Mouse (Mus musculus) granulocyte monocyte progenitor cell, adult 5-6 weeks (primary cell): ENCODE results near the gene Ermp1. TPM values are rescaled to one million over a fixed set of nuclear protein-coding genes. Genes with fewer than 3 reads are reported as not detected.

ENCODE experiments used
- ATAC-seq: replicated peaks from 2 replicates; pipeline ENCODE4 v1.8.0; 2016; ENCODE audit warnings: mild to moderate bottlenecking, moderate TSS enrichment, inconsistent platforms; ENCODE audit not compliant: poor library complexity, severe bottlenecking
- total RNA-seq, 2 experiments: library from RNA; stranded (forward) in 1 of 2; stranded (reverse) in 1 of 2; fragments of 200-712, 200-1000 nt in 1 of 2; fragments of >200 nt in 1 of 2; fragmentation: Nextera tagmentation in 1 of 2; gene quantifications; 2 replicates each; pipeline ENCODE4 v1.2.3; 2014 to 2017

Gene Ermp1
- total RNA-seq (2014; fragmentation: Nextera tagmentation) (27.7 and 39.2 TPM in 2 replicates), total RNA-seq (2017) (52.7 and 61.3 TPM in 2 replicates)

GRCm38 (mm10) chr19:29647651-29648549, at the start of gene Ermp1:
Ermp1 (minus strand) TSS chr19:29648415.
- ATAC-seq = peak; percentile 96

GRCm38 (mm10) chr19:29697245-29697874, 49.1 kb upstream of the Ermp1 start, which contains the start of gene Mlana:
Mlana (plus strand) TSS chr19:29697824.
- no peak for ATAC-seq

- no peak for ATAC-seq
Measured at GRCm38 (mm10) chr19:29696840-29697239, 48.6 kb upstream of the Ermp1 start.

- no peak for ATAC-seq
Measured at GRCm38 (mm10) chr19:29696309-29696708, 48.1 kb upstream of the Ermp1 start.

- no peak for ATAC-seq
Measured at GRCm38 (mm10) chr19:29695071-29695470, 46.9 kb upstream of the Ermp1 start.

GRCm38 (mm10) chr19:29683844-29684540, 35.8 kb upstream of the Ermp1 start:
- ATAC-seq = peak; percentile 71

- ATAC-seq = no peak
Measured at GRCm38 (mm10) chr19:29680182-29681152, 32.3 kb upstream of the Ermp1 start.

GRCm38 (mm10) chr19:29678181-29678778, 30.1 kb upstream of the Ermp1 start:
- peak; percentile 87 for ATAC-seq

GRCm38 (mm10) chr19:29676479-29677193, 28.4 kb upstream of the Ermp1 start:
- no peak for ATAC-seq

GRCm38 (mm10) chr19:29675562-29676078, 27.4 kb upstream of the Ermp1 start:
- peak; percentile 81 for ATAC-seq

GRCm38 (mm10) chr19:29674946-29675345, 26.7 kb upstream of the Ermp1 start:
- ATAC-seq = no peak

GRCm38 (mm10) chr19:29672660-29673059, 24.4 kb upstream of the Ermp1 start:
- ATAC-seq = no peak

GRCm38 (mm10) chr19:29671160-29671559, 22.9 kb upstream of the Ermp1 start:
- no peak for ATAC-seq

GRCm38 (mm10) chr19:29670247-29670646, 22.0 kb upstream of the Ermp1 start:
- ATAC-seq = no peak

GRCm38 (mm10) chr19:29668135-29668534, 19.9 kb upstream of the Ermp1 start:
- no peak for ATAC-seq

- peak; percentile 71 for ATAC-seq
Measured at GRCm38 (mm10) chr19:29666965-29667594, 18.9 kb upstream of the Ermp1 start.

GRCm38 (mm10) chr19:29666164-29666563, 17.9 kb upstream of the Ermp1 start:
- ATAC-seq = no peak

GRCm38 (mm10) chr19:29664934-29665333, 16.7 kb upstream of the Ermp1 start:
- no peak for ATAC-seq
